Mouse (Mus musculus) forebrain, embryonic 12.5 days (tissue): Measurements from ENCODE around the gene Mapre3. TPM values are rescaled to one million over a fixed set of nuclear protein-coding genes. Genes with fewer than 3 reads are reported as not detected.

Source experiments
- ATAC-seq: fragments of 200-750 bp; cut with Nextera tagmentation; 2 replicates; pipeline ENCODE4 v1.8.0; 2017; ENCODE audit warnings: moderate TSS enrichment; ENCODE audit not compliant: low FRiP score
- H3K27ac ChIP-seq: fragments of 300-500 bp; sonication (generic); 2 replicates; pipeline ENCODE4 v1.5.1; 2016; ENCODE audit warnings: mild to moderate bottlenecking
- H3K27me3 ChIP-seq: fragments of 300-500 bp; sonication (generic); 2 replicates; pipeline ENCODE4 v1.6.1; 2016; ENCODE audit warnings: mild to moderate bottlenecking
- H3K36me3 ChIP-seq: fragments of 300-500 bp; sonication (generic); replicated peaks from 2 replicates; pipeline ENCODE4 v1.6.1; 2016; ENCODE audit warnings: mild to moderate bottlenecking
- H3K4me1 ChIP-seq: fragments of 300-500 bp; sonication (generic); 2 replicates; pipeline ENCODE4 v1.6.1; 2016
- H3K4me2 ChIP-seq: fragments of 300-500 bp; sonication (generic); 2 replicates; pipeline ENCODE4 v1.6.1; 2016; ENCODE audit warnings: mild to moderate bottlenecking, moderate library complexity
- H3K4me3 ChIP-seq: fragments of 300-500 bp; sonication (generic); replicated peaks from 2 replicates; pipeline ENCODE4 v1.5.1; 2016; ENCODE audit warnings: mild to moderate bottlenecking
- H3K9ac ChIP-seq: fragments of 300-500 bp; sonication (generic); 2 replicates; pipeline ENCODE4 v1.6.1; 2016; ENCODE audit warnings: mild to moderate bottlenecking
- H3K9me3 ChIP-seq: fragments of 300-500 bp; sonication (generic); 2 replicates; pipeline ENCODE4 v1.6.1; 2016
- WGBS: fragments of 180-500 bp; shearing (Covaris S2); methylation state at CpG from one replicate; pipeline ENCODE4 v1.1.7; 2016; 5-methylcytosine and 5-hydroxymethylcytosine counted together
- polyA plus RNA-seq: library from polyadenylated mRNA; unstranded; fragments of >200 nt; fragmentation: Nextera tagmentation; extraction: Ambion mirVana; gene quantifications from 2 replicates; pipeline ENCODE4 v1.2.1, GENCODE M21; 2016

Mapre3 gene
- polyA plus RNA-seq, 1 experiment from 2014 or later = 58.4 TPM

DNA sequence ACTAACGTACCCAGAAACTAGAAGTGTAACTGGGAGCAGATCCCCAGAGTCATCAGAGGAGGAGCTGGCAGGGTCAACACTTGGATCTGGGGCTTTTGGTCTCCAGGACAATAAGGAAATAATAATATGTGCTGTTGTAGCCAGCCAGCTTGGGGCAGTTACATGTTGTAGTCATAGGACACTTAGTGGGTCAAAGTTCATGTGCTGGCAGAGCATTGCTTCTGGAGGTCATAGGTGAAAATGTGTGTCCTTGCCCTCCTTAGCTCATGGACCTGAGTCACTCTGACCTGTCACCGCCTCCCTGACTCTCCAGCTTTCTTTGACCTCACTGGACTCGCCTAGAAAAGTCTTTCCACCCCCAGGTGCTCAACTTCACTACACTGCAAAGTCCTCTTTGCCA is 19.0 kb downstream of the Mapre3 start:
- Histone ChIP-seq H3K9me3 (0 out of 2 replicates have a peak, but pooled peaks cover 3% of the 10 kb centered on the region), H3K36me3 (peaks cover 13% of the 10 kb centered on the region), H3K4me2 (no peak overlapping the region), H3K4me1 (no peaks in the 10 kb centered on the region), H3K4me3 (no peak overlapping the region), H3K27ac (no peak overlapping the region), H3K9ac (no peak overlapping the region), H3K27me3 (no peaks in the 10 kb centered on the region)
- no peak for ATAC-seq
- WGBS = 87% methylated on average over 3 of the region's 3 CpGs

DNA sequence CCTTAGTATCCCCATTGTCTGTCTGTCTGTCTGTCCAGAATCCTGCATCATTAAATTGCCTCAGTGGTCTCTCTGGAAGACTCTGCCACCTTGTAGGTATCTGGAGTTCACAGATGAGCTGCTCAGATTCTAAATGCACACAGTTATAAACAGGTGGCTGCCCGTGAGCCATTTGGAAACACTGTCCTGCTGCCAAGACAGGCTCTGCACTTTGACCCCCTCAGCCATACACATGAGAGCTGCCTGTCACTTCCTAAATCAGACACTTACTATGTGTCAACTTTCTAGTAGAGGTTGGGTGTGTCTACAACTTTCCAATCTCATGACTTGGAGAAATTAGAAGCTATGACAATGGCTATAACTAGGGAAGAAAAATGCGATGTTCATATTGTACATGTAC is 25.3 kb downstream of the Mapre3 start:
- Histone ChIP-seq H3K9me3 (0 out of 2 replicates have a peak, but pooled peaks cover 3% of the 10 kb centered on the region), H3K9ac (no peak overlapping the region), H3K27ac (no peak overlapping the region), H3K36me3 (peaks cover 13% of the 10 kb centered on the region), H3K4me3 (no peak overlapping the region), H3K4me2 (no peak overlapping the region), H3K4me1 (no peaks in the 10 kb centered on the region), H3K27me3 (no peaks in the 10 kb centered on the region)
- WGBS = 95% methylated on average over 2 of the region's 2 CpGs
- no peak for ATAC-seq

DNA sequence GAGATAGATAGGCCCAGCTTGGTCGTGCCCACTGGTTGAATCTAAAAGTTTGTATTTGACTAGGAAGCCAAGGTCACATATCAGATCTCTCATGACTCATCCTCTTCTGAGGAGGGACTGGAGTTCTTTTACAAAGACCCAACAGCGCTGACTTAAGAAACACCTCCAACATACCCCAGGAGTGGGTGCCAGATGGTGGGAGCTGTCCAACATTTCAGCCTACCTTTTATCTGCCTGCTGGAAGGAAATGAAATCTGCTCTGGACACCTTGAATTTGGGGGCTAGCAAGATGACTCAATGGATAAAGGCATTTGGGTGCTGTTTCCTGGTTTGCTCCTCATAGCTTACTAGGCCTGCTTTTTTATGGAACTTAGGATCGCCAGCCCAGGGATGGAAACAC is 27.5 kb downstream of the Mapre3 start:
- 48% methylated on average over 3 of the region's 3 CpGs for WGBS

DNA sequence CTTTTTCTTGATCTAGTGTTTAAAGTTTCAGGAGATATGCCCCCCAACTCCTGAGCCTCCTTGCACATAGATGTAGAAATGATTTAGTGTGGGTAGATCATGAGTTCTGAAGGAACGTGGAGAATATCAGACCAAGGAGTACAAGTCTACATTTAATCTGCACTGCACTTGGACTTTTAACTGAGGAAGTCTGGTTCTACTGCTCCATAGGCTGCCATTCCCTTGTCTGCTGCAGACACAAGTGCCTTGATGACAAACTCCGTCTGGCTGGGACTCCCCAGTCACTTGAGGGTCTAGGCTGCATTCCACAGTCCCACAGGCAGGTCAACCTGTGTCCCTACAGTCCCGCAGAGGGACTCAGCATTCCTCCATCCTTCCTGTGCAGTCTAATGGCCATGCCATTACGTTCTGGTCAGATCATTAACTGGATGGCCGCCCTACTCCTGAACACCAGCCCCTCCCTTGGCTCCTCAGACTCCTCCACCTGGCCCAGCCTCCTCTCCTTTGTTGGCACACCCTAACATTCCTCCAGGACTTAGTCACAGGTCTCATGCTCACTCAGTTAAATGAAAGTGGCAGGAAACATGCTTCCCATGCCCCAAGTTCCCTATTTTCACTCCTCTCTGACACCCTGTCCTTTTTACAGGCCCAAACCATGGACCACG is 35.6 kb downstream of the Mapre3 start:
- 76% methylated on average over 6 of the region's 6 CpGs for WGBS
- H3K27ac ChIP-seq = no peak overlapping the region
- no peak for ATAC-seq

More for the DNA sequence above, 27.5 kb downstream of the Mapre3 start:
- ATAC-seq = no peak
- Histone ChIP-seq H3K36me3 (peaks cover 5% of the 10 kb centered on the region), H3K27me3 (no peaks in the 10 kb centered on the region), H3K4me2 (no peak overlapping the region), H3K9ac (no peak overlapping the region), H3K4me3 (no peak overlapping the region), H3K9me3 (no peaks in the 10 kb centered on the region), H3K27ac (no peak overlapping the region), H3K4me1 (no peaks in the 10 kb centered on the region)

DNA sequence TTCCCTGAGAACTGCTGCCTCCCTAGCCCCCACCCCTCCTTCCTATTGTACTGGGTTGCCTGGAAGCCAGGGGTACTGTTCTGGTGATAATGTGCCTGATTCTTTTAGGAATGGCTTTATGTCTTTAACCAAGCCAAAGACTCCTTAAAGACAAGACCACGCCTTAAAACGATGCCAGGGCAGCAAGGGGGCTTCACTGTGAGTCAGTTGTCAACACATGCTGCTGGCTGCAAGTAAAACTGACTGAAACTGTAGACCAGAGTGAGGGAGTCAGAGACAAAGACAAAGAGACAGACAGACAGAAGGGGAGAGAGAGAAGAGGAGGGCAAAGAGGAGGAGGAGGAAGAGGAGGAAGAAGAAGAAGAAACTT is 36.1 kb downstream of the Mapre3 start:
- ATAC-seq = no peak
- no peak overlapping the region for H3K9ac ChIP-seq
- H3K9me3 ChIP-seq = no peaks in the 10 kb centered on the region
- no peaks in the 10 kb centered on the region; the same call in 1 of the 2 replicates for H3K4me1 ChIP-seq
- no peaks in the 10 kb centered on the region for H3K27me3 ChIP-seq
- 80% methylated on average over 2 of the region's 2 CpGs for WGBS
- no peak overlapping the region for H3K27ac ChIP-seq
- H3K36me3 ChIP-seq = no peaks in the 10 kb centered on the region
- no peak overlapping the region for H3K4me3 ChIP-seq
- H3K4me2 ChIP-seq = no peak overlapping the region

More for the DNA sequence above, 35.6 kb downstream of the Mapre3 start:
- no peaks in the 10 kb centered on the region for H3K27me3 ChIP-seq
- no peaks in the 10 kb centered on the region; the same call in 1 of the 2 replicates for H3K4me1 ChIP-seq
- H3K9me3 ChIP-seq = no peaks in the 10 kb centered on the region
- no peaks in the 10 kb centered on the region for H3K36me3 ChIP-seq
- no peak overlapping the region for H3K9ac ChIP-seq
- no peak overlapping the region for H3K4me3 ChIP-seq
- no peak overlapping the region for H3K4me2 ChIP-seq

DNA sequence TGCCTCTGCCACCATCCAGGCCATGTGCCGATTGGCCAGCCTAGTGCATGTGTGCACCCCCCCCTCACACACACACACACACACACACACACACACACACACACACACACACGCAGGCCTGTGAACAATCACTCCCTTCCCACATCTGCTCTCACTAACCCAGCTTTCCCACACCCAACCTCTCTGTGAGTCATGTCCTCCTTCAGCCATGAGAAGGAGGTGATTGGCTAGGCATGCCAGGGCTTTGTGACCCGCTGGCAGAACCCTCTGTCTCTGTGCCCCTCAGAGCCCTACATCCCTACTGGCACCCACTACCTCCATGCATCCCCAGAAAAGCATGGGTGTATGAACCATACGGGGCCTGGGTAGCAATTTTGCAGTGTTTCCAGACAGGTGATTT is 39.1 kb downstream of the Mapre3 start:
- Histone ChIP-seq H3K27ac (no peak overlapping the region), H3K4me1 (no peaks in the 10 kb centered on the region; the same call in 1 of the 2 replicates), H3K4me3 (no peak overlapping the region), H3K36me3 (no peaks in the 10 kb centered on the region), H3K9me3 (no peaks in the 10 kb centered on the region), H3K9ac (no peak overlapping the region), H3K27me3 (no peaks in the 10 kb centered on the region), H3K4me2 (no peak overlapping the region)
- 89% methylated on average over 4 of the region's 4 CpGs for WGBS
- ATAC-seq = no peak

DNA sequence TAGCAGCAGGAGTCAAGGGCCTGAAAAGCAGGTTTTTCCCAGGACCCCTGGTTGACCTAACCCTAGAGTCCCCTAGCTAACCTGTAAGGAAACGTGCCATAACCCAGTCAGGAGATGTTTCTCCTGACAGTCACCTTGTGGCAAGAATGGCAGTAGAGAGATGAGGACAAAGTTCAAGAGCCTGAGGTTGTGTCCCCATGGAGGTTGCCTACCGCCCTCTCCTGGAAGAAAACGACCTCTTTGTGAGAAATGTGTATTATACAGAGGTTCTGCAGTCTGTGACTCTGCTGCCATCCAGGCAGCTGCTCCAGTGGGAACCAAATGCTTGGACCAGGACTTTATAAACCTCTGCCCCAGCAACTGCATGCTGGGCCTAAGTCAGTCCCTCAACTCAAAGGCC is 41.2 kb downstream of the Mapre3 start:
- H3K9ac ChIP-seq = no peak overlapping the region
- no peaks in the 10 kb centered on the region for H3K27me3 ChIP-seq
- no peak for ATAC-seq
- no peak overlapping the region for H3K27ac ChIP-seq
- H3K4me3 ChIP-seq = no peak overlapping the region
- 49% methylated on average over 3 of the region's 3 CpGs for WGBS
- H3K4me2 ChIP-seq = no peak overlapping the region
- no peaks in the 10 kb centered on the region for H3K4me1 ChIP-seq
- no peaks in the 10 kb centered on the region for H3K9me3 ChIP-seq
- H3K36me3 ChIP-seq = no peaks in the 10 kb centered on the region

DNA sequence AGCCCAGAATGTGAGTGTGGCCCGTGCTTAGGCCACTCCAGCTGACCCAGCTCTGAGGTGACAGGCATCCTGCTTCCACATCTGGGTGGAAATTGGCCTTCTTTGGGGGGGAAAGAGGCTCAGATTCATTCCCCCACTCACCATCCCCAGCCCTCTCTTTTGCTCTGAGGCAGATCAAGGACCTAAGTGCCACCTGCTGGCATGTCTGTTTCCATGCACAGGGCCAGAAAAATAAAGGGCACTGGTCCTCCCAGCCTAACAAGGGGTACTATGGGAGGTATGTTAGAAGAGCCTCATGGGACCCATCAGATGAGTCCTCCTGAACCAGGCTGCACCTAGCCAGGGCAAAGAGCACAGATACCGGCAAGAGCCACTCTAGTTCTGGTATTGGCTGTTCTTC is 41.7 kb downstream of the Mapre3 start:
- no peak overlapping the region for H3K4me3 ChIP-seq
- 83% methylated on average over 2 of the region's 2 CpGs for WGBS
- no peaks in the 10 kb centered on the region for H3K27me3 ChIP-seq
- H3K9ac ChIP-seq = no peak overlapping the region
- ATAC-seq = no peak
- no peaks in the 10 kb centered on the region for H3K4me1 ChIP-seq
- H3K9me3 ChIP-seq = no peaks in the 10 kb centered on the region
- H3K36me3 ChIP-seq = no peaks in the 10 kb centered on the region
- H3K4me2 ChIP-seq = no peak overlapping the region
- H3K27ac ChIP-seq = no peak overlapping the region

DNA sequence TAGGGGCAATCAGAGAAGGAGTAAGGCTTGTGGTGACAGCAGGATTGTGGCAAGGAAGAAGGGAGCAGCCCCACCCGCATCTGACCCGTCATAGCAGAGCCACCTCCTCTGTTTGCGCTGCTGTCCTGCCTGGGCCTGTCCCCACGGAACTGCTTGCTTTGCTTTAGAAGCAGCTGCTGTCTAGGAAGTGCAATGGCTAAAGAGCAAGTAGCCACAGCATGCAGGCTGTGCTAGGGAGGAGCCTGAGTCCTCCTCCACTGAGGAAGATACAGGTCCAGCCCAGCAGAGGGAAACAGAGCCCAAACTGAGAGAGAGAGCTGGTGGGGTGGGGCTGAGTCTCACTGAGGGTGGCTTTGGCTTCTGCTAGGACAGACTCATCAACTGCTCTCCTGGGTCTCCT is 49.4 kb downstream of the Mapre3 start:
- ATAC-seq = no peak
- H3K36me3 ChIP-seq = peaks cover 27% of the 10 kb centered on the region

DNA sequence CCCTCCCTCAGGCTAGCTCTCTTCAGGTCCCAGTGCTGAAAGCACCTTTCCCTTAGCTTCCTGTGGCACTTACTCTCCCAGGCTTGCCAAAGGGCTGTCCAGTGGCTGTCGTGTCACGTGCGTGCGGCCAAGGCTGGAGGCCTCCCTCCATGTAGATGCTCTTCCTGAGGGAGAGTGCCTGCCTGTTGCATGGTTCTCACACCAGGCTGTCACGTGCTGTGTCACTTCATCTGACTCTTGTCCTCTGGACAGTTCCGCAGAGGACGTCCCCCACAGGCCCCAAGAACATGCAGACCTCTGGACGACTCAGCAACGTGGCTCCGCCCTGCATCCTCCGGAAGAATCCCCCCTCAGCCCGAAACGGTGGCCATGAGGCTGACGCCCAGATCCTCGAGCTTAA is 49.9 kb downstream of the Mapre3 start:
- H3K36me3 ChIP-seq = peaks cover 27% of the 10 kb centered on the region
- ATAC-seq = no peak

More for the DNA sequence above, 49.4 kb downstream of the Mapre3 start:
- Histone ChIP-seq H3K9me3 (no peaks in the 10 kb centered on the region), H3K27me3 (no peaks in the 10 kb centered on the region), H3K4me3 (no peak overlapping the region), H3K9ac (no peak overlapping the region), H3K4me1 (peaks cover under 1% of the 10 kb centered on the region; the same call in 1 of the 2 replicates), H3K27ac (no peak overlapping the region), H3K4me2 (no peak overlapping the region)
- 63% methylated on average over 4 of the region's 4 CpGs for WGBS

DNA sequence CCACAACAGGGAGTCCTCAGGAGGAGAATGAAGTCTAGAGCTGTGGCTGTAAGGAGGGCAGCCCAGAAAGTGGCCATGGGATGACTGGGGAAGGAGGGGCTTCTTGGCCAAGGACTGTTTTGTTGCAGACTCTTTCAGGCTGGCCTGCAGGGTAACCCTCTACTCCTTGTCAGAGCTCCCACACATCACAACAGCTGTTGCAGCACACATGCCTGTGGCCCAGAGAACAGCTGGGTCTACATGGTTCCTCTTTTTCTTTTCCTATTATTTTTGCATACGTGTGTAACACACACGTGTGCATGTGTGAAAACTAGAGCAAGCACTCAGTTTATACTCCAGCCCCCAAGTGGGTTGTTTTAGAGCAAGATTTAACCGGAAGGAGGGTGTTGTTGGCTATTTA is 52.4 kb downstream of the Mapre3 start:
- H3K9me3 ChIP-seq = no peaks in the 10 kb centered on the region
- no peak overlapping the region for H3K4me2 ChIP-seq
- 91% methylated on average over 3 of the region's 3 CpGs for WGBS
- peaks cover 15% of the 10 kb centered on the region for H3K4me1 ChIP-seq
- ATAC-seq = no peak
- H3K36me3 ChIP-seq = peaks cover 36% of the 10 kb centered on the region
- H3K9ac ChIP-seq = no peak overlapping the region
- no peak overlapping the region for H3K4me3 ChIP-seq
- no peak overlapping the region for H3K27ac ChIP-seq
- no peaks in the 10 kb centered on the region for H3K27me3 ChIP-seq

More for the DNA sequence above, 49.9 kb downstream of the Mapre3 start:
- Histone ChIP-seq H3K4me1 (peaks cover 5% of the 10 kb centered on the region; the same call in 1 of the 2 replicates), H3K4me3 (no peak overlapping the region), H3K9ac (no peak overlapping the region), H3K27me3 (no peaks in the 10 kb centered on the region), H3K9me3 (no peaks in the 10 kb centered on the region), H3K27ac (no peak overlapping the region), H3K4me2 (no peak overlapping the region)
- 49% methylated on average over 15 of the region's 15 CpGs for WGBS

DNA sequence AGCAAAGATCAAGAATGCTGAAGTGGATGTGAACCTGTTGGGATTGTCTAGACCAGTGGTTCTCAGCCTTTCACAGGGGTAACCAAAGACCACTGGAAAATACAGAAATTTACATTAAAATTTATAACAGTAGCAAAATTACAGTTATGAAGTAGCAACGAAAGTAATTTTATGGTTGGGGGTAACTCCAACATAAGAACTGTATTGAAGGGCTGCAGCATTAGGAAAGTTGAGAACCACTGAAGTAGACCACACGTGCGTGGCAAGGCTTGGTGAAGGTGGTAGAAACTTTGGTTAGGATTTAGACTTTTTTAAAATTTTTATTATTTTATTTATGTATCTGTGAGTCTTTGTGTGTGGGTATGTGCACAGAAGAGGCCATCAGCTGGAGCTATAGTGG is 53.3 kb downstream of the Mapre3 start, which contains the start of gene Tmem214:
Tmem214 (plus strand) TSS at position 301 of the 400 bp plus-strand sequence.
- no peaks in the 10 kb centered on the region for H3K27me3 ChIP-seq
- WGBS = 95% methylated on average over 3 of the region's 3 CpGs
- no peak within 1 kb of the TSS; the same call in 1 of the 2 replicates for H3K9ac ChIP-seq
- no peak within 1 kb of the TSS for H3K27ac ChIP-seq
- no peak for ATAC-seq
- no peaks in the 10 kb centered on the region for H3K9me3 ChIP-seq
- H3K36me3 ChIP-seq = peaks cover 45% of the 10 kb centered on the region
- H3K4me1 ChIP-seq = peaks cover 15% of the 10 kb centered on the region
- H3K4me3 ChIP-seq = no peak within 1 kb of the TSS
- peak within 1 kb of the TSS; percentile 88; the same call in 1 of the 2 replicates for H3K4me2 ChIP-seq

DNA sequence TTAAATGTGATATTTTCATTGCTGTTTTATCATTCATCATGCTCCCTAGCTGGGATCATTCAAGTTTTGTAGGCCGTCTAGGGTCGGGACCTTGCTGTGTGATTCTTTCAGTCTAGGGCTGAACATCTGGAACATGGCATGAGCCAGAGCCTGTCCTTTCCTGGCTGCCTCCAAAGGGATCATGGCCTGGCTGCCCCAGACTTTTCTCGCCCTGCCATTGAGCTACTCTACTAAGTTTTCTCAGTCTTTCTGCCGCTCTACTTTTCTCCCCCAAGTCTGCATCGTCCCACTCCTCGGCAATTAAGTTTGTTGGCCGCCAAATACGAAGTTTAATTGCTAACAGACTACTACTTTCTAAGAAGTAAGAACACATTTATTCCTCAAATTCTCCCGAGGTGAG is 54.5 kb downstream of the Mapre3 start:
- Histone ChIP-seq H3K9ac (peak overlapping the region; percentile 85), H3K27me3 (no peaks in the 10 kb centered on the region), H3K36me3 (peaks cover 58% of the 10 kb centered on the region), H3K4me3 (peak overlapping the region; percentile 89), H3K4me2 (peak overlapping the region; percentile 88), H3K9me3 (no peaks in the 10 kb centered on the region), H3K4me1 (peaks cover 15% of the 10 kb centered on the region), H3K27ac (no peak overlapping the region)
- peak; percentile 42; the same call in 1 of the 2 replicates for ATAC-seq
- WGBS = 18% methylated on average over 9 of the region's 9 CpGs
